Mouse (Mus musculus) adrenal gland, adult (tissue): ENCODE measurements around the gene Hip1r.

ENCODE experiments used
- DNase-seq, 2 experiments: peaks; one replicate each; pipeline ENCODE4 v3.0.0; 2022 to 2023; ENCODE audit warnings: low spot score in 1 of 2; ENCODE audit not compliant: inconsistent age in 2 of 2

Gene Hip1r

DNA sequence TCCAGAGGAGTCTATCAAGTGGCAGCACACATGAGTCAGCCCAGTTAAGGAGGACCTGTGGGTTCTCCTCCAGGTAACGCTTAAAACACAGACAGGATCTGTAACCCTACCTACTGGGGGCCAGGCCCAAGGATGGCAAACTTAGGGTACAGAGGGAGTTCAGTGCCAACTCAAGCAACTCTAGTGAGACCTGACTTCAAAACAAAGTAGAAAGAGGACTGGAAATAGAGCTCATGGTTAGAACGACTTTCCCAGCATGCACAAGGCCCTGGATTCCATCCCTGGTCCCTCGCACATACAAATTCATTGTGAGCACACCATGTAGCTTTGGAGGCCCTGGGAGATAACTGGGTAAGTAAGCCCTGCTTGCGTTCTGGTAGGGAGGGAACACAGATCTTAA, 2.9 kb upstream of the Hip1r start:
- no peak for DNase-seq

DNA sequence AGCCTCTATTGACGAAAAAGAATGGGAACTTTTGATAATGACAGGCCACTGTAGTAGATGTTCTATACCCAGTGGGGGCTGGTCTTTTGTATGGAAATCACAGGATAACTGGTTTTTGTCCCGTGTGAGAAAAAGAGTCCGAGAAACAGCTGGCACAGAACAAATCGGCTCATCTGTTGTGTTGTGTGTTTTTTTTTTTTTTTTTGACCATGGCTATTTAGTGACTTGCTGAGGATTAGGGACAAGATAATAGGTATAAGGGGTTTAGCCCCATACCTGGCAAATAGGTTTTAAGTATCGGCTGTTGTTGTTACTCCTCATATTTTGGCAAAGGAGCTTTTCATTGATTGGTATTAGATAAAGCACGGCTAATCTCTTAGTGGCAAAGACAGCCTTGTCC, 975 bp upstream of the Hip1r start:
- no peak for DNase-seq

DNA sequence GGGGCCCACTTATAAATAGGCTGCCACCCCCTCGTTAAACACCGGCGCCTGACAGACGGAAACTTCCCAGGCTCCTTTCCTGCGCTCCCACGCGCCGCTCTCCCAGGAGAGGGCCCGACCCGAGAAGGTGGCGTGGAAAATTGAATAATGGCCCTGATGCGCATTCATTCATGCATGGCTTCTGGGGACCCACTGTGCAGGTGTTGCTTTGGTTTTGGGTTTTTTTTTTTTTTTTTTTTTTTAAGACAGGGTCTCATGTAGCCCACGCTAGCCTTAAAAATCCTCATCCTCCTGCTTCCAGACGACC, 704 bp downstream of the Hip1r start:
- DNase-seq: no peak

DNA sequence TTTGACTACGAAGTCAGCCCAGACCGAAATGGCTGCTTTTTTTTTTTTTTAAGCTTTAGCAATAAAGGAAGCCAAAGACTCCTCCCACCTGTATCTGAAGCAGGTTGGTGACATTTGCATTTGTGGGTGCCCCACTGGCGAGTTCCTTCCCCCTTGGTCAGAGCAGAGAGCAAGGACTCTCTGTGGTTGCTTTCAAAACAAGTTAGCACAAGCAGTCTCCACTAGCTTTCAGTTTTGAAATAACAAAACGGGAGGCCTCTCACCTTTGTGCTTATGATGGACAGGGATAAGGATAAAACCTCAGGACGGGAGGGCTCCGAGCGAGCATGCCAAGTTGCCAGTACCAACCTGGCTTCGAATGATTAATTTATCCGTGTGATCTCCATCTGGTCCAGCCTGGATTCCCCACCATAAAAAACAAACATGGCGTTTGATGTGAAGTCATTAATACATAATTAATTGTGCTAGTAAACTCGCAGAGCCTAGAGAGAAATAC, 1.2 kb downstream of the Hip1r start:
- DNase-seq: peak in 1 of 2 experiments; percentile 60

DNA sequence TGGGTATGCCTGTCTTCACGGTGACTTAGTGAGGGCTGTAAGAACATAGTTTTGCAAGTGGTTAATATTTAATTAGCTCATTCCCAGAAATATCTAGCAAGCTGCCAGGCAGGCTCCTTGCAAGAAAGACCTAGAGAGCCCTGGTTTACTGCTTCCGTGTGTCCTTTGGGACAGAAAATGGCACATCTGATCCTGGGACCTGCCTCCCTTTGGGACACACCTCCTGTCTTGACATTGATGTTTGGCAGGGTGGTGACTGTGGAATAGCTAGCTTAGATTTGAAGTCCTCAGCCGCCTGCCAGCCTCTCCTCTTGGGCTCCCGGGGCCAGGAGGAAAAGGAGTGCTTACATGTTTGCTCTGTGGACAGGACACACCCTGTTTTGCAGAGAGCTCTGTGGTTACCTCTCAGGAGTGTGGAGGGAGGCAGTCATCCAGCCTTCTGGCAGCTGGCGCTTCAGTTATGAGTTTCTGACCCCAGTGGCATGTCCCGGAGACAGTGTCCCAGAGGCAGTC, 2.3 kb downstream of the Hip1r start:
- peak in 1 of 2 experiments; percentile 35 for DNase-seq

DNA sequence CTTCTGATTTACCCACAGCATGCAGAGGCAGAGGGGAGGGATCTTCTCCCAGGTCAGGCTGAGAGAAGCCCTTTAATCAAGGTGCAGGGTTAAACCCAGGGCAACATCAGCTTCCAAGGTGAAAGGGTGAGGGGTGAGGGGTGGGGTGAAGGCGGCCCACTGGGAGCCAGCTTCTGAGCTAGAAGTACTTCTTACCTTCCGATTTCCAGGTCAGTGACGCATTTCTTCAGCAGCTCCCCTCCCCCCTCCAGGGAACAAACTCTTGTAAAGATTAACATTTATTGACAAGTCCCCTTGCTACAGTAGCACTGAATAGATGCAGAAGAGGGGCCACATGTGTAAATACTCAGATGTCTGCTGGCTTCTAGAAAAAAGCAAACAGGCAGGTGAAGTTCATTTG, 3.8 kb downstream of the Hip1r start:
- no peak for DNase-seq

DNA sequence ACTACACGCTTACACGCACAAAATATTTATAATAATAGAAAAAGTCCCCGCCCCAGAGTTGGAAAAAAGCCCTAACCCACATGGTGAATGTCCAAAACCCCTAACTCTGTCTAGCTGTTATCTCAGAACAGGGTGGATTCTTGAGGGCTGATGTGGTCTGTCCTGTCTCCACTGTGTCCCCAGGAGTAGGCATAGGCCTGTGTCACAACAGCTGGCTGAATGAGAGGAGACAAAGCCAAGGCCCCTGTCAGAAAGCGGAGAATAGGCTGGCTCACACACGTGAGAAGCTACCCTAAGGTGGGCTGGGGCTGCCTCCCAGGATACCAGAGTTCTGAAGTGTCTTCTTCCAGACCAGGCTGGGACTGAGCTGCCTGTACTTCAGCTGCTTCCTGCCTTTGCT, 4.7 kb downstream of the Hip1r start:
- DNase-seq: peak in 1 of 2 experiments; percentile 27

DNA sequence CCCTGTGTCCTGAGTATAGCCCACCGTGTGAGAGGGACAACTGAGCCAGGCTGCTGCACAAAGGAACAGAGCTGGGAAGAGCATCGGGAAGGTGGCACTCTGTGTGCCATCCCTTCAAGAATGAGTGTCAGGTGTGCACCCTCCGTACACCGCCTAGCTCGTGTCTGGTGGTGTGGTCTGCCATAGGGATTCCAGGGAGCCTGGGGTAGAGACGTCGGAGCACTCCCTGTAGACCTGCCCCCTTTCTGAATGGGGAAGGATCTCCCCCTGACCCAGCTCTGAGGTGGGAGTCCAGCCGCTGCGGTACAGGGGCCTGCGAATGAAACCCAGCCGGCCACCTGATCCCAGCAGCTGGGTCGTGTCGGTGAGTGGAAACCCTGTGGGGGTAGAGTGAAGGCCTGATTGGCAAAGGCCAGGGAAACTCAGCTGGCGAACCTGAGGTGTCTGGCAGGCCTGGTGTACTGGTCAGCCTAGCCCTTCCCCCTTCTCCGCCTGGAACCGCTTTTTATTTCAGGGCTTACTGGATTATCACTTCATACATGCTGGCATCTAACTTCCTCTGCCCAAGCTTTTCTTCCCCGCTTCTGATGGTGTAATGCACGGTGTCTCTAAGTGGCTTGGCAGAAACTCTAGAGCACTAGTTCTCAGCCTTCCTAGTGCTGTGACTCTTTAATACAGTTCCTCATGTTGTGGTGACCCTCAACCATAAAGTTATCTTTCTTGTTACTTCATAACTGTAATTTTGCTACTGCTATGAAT, 6.0 kb downstream of the Hip1r start:
- peak in 1 of 2 experiments; percentile 30 for DNase-seq

DNA sequence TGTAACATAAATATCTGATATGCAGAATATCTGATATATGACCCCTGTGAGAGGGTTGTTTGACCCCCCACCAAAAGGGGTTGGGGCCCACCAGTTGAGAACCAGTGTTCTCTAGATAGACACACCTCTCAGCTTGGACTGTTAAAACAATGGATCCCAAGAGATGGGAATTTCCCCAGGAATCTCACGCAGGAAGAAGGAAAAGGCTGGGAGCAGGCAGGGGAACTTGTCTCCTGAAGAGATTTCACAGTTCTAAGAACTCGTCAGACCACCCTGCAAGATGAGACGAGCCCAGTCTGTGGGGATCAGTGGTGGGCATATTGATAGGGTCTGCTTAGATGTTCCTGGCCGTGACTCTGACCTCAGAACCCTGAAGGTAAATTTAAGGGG, 6.5 kb downstream of the Hip1r start:
- peak in 1 of 2 experiments; percentile 26 for DNase-seq

DNA sequence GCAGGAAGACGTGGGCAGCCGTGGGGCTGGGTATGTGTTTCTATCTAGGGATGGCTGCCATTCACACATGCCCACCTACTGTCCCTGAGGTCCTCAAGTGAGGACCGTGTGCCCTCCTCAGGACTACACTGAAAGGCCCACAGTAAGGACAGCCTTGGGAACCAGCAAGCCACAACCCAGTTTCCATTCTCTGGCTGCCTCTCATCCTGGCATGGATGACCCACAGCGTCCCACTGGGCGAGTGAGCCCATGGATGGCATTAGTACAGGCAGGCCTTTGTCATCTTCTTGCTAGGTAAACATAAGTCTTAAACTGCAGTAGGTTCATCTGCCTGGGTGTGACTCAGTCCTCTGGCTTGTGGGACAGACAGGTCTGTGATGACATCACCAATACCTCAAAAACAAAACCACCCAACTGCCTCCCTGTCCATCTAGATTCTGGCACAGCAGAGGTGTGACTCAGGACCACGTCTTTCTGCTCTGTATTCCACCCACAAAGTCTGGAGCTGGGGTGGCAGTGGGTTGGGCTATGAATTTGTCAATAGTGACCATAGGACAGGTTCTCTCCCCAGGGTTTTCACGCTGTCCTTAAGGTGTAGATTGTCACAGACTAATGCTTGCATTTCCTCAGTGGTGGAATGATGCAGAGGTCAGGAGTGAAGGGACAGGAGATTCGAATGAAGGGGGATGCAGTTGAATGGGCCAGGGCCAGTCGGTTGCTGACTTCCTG, 7.3 kb downstream of the Hip1r start:
- peak in 1 of 2 experiments; percentile 30 for DNase-seq

DNA sequence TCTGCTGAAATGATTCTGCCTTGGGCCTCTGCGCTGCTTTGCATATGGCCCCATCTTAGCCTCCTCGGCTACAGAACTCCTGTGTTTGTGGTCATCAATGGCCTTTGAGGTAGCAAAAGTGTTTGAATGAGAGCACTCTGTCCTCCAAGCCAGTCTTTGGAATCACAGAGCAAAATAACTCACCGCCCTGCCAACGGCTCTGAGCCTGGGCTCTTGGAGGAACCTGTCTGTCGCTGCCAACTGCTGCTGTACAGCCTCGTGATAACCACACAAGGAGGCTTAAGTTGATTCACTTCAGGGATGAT, 7.8 kb downstream of the Hip1r start:
- no peak for DNase-seq

DNA sequence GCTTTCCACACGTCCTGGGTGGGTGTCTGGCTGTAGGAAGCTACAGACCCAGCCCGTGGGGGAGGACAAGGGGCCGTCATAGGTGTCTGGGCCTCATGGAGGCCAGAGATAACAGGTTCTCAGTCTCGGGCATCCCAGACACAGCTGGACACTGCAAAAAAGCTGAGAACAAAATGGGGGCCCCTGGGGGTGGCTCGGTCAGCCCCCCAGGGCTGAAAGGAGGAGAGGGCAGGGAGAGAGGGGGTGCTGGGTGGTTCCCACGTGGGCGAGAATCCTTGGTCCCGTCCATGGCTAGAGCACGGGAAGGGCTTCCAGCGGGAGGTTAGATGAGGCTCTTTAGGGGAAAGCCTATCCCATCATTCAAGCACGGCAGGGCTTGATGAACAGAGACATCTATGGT, 9.4 kb downstream of the Hip1r start:
- no peak for DNase-seq

DNA sequence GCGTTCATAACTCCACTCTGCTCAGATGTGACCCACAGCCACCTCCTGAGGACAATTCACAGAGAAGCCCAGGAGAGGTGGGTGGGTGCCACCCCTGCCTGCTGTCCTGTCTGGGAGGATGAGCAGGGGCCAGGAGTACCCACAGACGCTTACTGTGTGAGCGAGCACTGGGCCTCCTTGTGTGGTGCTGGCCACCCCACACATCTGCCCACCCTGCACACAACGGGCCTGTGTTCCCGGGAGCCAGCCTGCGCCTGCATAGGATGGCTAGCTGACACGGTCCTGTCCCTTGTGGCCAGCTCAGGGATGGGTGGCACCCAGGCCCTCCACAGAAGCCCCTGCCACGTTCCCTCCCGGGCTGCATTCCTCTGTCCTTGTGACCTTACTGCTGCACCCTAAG, 12.0 kb downstream of the Hip1r start:
- DNase-seq: no peak

DNA sequence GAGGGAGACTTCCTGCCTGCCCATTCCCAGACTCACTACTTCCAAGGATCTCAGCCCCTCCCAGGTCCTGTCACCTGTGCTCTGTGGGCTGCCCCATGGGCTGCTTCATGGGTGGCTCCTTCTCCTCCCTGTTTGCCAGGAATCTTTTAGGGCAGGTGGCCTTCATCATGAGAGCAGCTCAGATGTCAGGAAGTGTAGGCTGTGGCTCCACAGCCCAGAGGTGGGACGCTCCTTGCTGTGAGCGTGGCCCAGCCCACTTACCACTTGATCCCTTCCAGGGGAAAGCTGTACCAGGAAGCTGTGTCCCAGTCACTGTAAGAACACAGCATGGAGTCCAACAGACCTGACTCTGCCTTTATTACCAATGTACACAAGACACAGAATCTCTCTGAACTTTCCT, 13.5 kb downstream of the Hip1r start:
- DNase-seq: no peak

DNA sequence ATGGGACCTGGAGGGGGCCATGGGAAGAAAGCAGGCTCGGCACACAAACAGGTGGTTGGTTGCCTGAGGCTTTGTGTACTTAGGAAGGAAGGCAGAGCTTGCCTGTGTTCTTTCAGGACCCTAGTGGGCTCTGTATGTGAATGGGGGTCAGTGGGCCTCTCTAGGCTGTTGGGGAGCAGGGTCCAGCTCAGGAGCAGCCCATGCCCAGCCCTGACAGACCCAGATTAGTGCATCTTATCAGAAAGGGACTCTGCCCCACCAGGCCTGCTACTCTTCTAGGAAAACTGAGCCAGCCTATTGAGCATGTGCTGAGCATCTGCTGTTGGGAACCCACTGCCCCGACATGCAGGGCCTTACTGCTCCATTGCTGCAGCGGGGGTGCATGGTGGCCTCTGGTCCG, 14.1 kb downstream of the Hip1r start:
- no peak for DNase-seq

DNA sequence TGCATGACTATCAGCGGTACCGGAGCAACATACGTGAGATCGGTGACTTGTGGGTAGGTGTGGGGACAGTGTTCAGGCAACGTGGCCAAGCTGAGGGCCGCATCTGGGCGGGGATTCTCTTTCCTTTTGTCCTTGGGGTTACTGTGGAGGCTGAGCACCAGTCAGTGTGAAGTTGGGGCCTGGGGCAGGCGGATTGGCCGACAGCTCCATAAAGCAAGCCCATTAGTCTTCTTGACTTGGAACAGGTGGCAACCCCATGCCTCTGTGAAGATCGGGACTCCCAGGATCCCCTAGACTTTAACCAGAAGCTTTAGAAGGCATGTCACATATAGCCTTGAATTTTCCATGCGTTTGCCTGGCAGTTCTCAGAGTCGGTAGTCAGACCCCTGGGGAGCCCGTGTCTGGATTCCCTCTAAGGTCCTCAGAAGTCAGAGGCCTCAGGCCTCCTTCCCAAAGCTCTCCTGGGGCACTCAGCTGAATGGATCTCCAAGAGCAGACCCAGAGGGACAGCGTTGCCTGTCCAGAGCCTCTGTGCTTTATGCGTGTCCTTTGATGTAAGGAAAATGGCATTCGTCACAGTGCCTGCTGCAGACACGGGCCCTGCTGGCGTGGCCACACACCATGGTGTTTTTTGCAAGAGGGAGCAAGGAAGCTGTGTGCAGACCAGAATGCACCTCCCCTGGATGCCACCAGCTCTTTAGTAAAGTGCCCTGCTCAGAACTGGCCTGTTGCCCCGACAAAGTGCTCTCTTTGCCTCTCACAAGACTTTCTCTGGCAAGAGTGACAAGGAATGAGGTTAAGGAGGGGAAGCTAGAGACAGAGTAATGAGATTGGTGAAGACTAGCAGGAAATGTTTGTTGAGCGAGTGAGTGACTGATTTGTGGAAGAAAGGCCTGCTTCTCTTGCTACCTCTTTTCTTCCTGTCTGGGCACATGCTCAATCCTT, 16.8 kb downstream of the Hip1r start:
- peak in 1 of 2 experiments; percentile 25 for DNase-seq

DNA sequence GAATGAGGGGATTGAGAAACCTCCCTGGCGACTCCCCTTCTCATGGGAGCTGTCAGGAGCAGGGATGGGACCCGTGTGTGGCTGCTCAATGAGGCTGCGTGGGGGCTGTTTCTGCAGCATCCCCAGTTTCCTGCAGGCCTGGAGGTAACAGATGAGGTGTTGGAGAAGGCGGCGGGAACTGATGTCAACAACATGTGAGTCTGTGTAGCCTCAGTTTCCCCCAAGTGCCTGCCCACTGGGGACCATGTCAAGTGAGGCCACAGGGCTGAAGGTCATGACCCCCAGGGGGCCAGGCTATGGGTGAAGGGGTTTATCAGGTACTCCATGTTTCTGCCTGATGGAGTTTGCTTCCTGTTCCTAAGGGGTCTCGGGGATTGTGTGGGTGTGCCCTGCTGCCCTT, 17.9 kb downstream of the Hip1r start:
- DNase-seq: no peak

DNA sequence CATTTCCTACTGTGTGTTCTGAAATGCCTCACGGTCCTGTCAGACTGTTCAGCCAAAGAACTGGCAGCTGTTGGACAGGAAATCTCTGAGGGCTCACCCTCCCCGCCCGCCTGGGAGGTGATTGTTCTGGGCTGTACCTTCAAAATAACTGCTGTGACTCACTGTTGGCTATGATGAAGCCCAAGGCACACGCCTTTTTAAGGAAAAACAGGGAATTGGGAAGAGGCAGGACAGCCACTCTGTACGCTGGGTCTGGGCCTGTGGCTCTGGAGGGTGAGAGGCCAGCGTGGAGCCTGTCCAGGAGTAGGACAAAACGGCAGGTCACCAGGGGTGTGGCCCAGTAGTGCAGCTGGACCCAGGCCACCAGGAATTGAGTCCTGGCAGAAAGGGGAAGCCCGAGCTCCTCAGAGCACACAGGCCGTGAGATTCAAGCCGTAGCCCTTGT, 18.8 kb downstream of the Hip1r start:
- DNase-seq: peak in 1 of 2 experiments; percentile 71

DNA sequence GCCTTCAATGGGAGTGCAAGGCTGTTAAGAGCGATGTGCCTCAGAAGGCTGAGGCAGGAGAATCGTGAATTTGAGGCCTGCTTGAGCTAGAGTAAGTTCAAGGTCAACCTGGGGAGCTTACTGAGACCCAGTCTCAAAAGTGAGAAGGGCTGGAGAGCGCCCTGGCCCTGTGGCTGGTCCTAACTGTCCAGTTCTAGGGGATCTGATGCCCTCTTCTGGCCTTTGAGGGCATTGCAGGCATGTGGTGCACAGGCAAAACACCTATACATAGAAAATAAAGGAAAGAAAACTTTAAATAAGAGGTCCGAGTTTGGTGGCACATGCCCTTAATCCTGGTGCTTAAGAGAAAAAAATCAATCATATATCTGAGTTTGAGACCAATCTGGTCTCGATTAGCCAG, 19.4 kb downstream of the Hip1r start:
- DNase-seq: peak; percentile 79 to 94

DNA sequence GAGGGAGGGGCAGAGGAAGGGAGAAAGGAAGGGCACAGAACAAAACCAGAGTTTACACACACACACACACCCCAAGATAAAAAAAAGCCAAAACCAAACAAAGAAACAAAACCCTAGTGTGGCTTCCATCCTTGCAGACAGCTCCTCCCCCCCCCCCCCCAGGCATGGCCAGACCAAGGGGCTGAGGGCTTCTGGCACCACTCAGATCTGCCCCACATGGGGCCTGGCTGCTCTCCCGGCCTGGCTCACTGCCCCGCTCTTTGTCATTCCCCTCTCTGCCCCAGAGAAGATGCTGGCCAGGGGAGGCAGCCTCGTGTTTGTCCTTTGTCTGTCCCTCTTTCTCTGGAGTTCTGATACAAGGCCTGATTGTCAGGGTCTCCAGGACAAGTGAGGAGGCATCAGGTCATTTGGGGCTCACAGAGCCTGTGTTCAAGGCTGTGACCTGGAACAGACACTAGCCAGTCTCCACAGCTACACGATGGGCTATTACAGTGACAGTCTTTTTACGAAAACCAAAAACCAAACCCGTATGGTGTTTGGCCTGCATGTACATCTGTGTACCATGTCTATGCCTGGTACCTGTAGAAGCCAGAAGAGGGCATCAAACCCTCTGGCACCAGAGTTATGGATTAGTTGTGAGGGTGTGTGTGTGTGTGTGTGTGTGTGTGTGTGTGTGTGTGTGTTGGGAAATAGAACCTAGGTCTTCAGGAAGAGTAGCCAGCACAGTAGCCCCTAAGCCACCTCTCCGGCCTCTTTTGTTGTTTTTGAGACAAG, 20.0 kb downstream of the Hip1r start:
- DNase-seq: peak in 1 of 2 experiments; percentile 38

DNA sequence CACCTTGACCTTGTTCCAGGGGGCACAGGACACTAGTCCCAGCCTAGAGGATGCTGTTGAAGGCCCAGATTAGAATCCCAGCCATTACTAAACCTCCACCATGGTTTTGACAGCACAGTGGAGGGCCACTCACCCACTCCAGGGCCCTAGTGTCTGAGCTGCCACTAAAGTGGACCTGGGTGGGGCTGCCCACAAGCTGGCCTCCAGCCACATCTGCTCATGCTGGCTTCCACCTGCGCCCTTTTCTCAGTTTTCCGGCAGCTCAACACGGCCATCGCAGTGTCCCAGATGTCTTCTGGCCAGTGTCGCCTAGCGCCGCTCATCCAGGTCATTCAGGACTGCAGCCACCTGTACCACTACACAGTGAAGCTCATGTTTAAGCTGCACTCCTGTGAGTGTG, 21.0 kb downstream of the Hip1r start:
- DNase-seq: peak in 1 of 2 experiments; percentile 29
